Mouse (Mus musculus) liver, adult 2 months (tissue): Measurements from ENCODE around the gene Olfr1411.

ENCODE experiments used
- CTCF ChIP-seq: fragments of 200-500 bp; IDR thresholded peaks from 2 replicates; pipeline ENCODE4 v1.5.1; 2011; ENCODE audit warnings: low read depth, low read length, control low read depth
- POLR2A ChIP-seq: fragments of 200-500 bp; IDR thresholded peaks from 2 replicates; pipeline ENCODE4 v1.6.1; 2011; ENCODE audit warnings: low read length, control low read depth; ENCODE audit not compliant: insufficient read depth; ENCODE audit errors: extremely low read depth

GRCm38 (mm10) chr1:92545929-92546328 lies 48.3 kb upstream of the Olfr1411 start:
- TF ChIP-seq CTCF, result no peak
- TF ChIP-seq POLR2A, result no peak
